Mouse (Mus musculus) CD4-positive naive resting alpha-beta T cell, adult 76 days (primary cell): ENCODE data around the gene 1700018B08Rik. TPM values are rescaled to one million over a fixed set of nuclear protein-coding genes. Genes with fewer than 3 reads are reported as not detected.

Experiments
- total RNA-seq: library from RNA; stranded (reverse); gene quantifications from one replicate; pipeline ENCODE4 v1.2.4, GENCODE M21; 2023

Gene 1700018B08Rik
- not detected for total RNA-seq

GRCm38 (mm10) chr8:121544276-121544785 lies at the start of gene 1700018B08Rik:
Gene 1700018B08Rik, minus strand, starts transcription at chr8:121544320.

GRCm38 (mm10) chr8:121590203-121591177 lies 46.4 kb upstream of the 1700018B08Rik start, which contains the start of gene Map1lc3b:
Gene Map1lc3b, plus strand, starts transcription at chr8:121590361.

GRCm38 (mm10) chr8:121578676-121579451 lies 34.7 kb upstream of the 1700018B08Rik start, which contains the start of gene Fbxo31:
Gene Fbxo31, minus strand, starts transcription at chr8:121578806.

Other genes with a start within 250 kb of the 1700018B08Rik start
- 19.1 TPM for gene Fbxo31, start 34.5 kb upstream of the 1700018B08Rik start, total RNA-seq
- 278 TPM for gene Map1lc3b, start 46.0 kb upstream of the 1700018B08Rik start, total RNA-seq
- gene Zcchc14, start 108.6 kb upstream of the 1700018B08Rik start, total RNA-seq, result 0.35 TPM
- not detected for gene Jph3, start 185.3 kb upstream of the 1700018B08Rik start, total RNA-seq